Mouse (Mus musculus): Measurements from ENCODE around the gene Gm20425. TPM values are rescaled to one million over a fixed set of nuclear protein-coding genes. Genes with fewer than 3 reads are reported as not detected.

The Gm20425 gene
- polyA plus RNA-seq, 1 experiment from 2014 or later: 0.45 TPM

DNA sequence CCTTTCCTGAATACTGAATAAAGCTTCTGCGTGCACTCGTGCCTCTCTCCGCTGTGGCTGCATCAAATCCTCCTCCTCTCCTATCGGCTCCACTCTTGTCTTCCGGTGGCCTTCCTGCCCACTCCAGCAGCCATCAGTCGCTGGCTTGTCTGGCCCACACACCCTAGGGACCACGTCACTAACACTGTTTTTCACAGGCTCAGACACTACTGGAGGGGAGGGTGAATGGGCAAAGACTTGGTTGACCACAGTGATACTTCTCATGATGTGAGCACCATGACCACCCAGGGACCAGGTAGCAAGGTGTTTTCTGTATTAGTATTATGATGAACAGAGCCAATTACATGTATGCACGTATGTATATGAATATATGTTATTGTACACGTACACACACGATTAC lies 83.8 kb downstream of the Gm20425 start:
- Histone ChIP-seq H3K36me3 (ENCODE audit: insufficient read depth, low read length) (0 out of 2 replicates have a peak, but pooled peaks cover 2% of the 10 kb centered on the region), H3K9ac (replicated peaks; ENCODE audit: low read length) (no peak overlapping the region), H3K4me1 (ENCODE audit: insufficient read depth, low read length) (no peaks in the 10 kb centered on the region), H3K9me3 (ENCODE audit: low read length) (no peaks in the 10 kb centered on the region), H3K4me3 (ENCODE audit: low read length) (no peak overlapping the region), H3K27me3 (ENCODE audit: insufficient read depth, low read length) (no peaks in the 10 kb centered on the region), H3K4me2 (replicated peaks; ENCODE audit: low read depth, low read length) (no peak overlapping the region), H3K27ac (ENCODE audit: low read length) (no peak overlapping the region)
- no peak for ATAC-seq (ENCODE audit: low FRiP score, low TSS enrichment)
- WGBS: 85% methylated on average over 10 of the region's 10 CpGs

DNA sequence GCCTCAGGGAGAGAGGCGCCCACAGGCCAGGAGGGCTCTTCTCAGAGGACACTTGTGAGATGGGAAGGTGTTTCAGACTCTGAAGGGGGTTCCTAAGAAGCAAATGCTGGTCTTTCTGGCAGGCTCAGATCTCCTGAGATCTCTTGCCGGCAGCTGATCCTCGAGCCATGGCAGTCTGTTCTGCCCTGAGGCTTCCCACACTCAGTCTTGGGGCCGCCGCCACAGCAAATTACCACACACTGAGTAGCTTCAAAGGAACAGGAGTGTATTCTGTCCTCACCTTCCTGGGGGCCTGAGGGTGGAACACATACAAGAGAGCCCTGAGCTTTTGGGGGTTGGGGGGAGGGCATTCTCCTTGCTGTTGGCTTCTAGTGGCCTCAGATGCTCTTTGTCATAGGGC lies 84.8 kb downstream of the Gm20425 start:
- Histone ChIP-seq H3K36me3 (ENCODE audit: insufficient read depth, low read length) (0 out of 2 replicates have a peak, but pooled peaks cover 2% of the 10 kb centered on the region), H3K4me1 (ENCODE audit: insufficient read depth, low read length) (no peaks in the 10 kb centered on the region), H3K9me3 (ENCODE audit: low read length) (no peaks in the 10 kb centered on the region), H3K27me3 (ENCODE audit: insufficient read depth, low read length) (no peaks in the 10 kb centered on the region), H3K9ac (replicated peaks; ENCODE audit: low read length) (no peak overlapping the region), H3K4me2 (replicated peaks; ENCODE audit: low read depth, low read length) (no peak overlapping the region), H3K27ac (ENCODE audit: low read length) (no peak overlapping the region), H3K4me3 (ENCODE audit: low read length) (no peak overlapping the region)
- WGBS: 57% methylated on average over 5 of the region's 5 CpGs
- ATAC-seq (ENCODE audit: low FRiP score, low TSS enrichment): no peak

DNA sequence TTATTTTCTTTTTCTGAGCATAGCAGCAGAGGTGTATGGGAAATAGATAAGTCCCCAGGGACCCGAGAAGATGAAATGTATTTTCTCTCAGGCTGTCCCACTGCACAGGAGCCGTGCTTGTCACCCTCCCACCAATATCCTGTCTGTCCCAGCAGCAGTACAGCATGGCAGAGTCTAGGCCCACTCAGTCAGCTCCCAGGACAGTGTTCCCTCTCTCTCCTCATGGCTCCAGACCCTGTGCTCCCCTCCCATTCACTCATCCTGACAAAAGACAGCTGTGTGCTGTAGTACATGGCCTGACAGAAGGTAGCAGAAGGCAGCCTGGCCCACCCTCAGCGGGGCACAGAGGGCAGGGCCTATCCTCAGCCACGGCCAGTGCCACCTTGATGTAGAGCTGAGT lies 86.2 kb downstream of the Gm20425 start:
- 47% methylated on average over 4 of the region's 4 CpGs for WGBS
- Histone ChIP-seq H3K9ac (replicated peaks; ENCODE audit: low read length) (no peak overlapping the region), H3K27ac (ENCODE audit: low read length) (no peak overlapping the region), H3K9me3 (ENCODE audit: low read length) (no peaks in the 10 kb centered on the region), H3K4me1 (ENCODE audit: insufficient read depth, low read length) (no peaks in the 10 kb centered on the region), H3K36me3 (ENCODE audit: insufficient read depth, low read length) (0 out of 2 replicates have a peak, but pooled peaks cover 2% of the 10 kb centered on the region), H3K27me3 (ENCODE audit: insufficient read depth, low read length) (no peaks in the 10 kb centered on the region), H3K4me2 (replicated peaks; ENCODE audit: low read depth, low read length) (no peak overlapping the region), H3K4me3 (ENCODE audit: low read length) (no peak overlapping the region)
- no peak for ATAC-seq (ENCODE audit: low FRiP score, low TSS enrichment)

DNA sequence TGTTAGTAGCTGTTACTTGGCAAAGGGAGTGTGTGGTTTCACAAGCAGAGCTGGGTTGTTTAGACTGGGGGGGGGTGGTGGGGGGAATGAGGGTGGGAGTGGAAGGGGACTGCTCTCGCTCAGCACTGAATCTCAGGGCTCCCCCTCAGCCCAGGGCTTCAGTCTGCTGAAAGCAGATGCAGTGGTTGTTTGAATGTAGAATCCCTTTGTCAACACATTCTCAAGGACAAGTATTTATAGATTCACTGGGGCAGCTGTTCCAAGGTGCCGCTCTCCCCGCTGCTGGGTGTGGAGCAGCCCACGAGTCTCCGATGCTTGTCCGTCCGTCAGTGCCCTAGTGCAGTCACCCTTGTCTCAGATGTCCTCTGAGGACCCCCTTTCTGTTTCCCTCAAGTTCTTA lies 88.8 kb downstream of the Gm20425 start:
- H3K27ac ChIP-seq (ENCODE audit: low read length): no peak overlapping the region
- H3K9me3 ChIP-seq (ENCODE audit: low read length): no peaks in the 10 kb centered on the region
- H3K4me3 ChIP-seq (ENCODE audit: low read length): no peak overlapping the region
- 0 out of 2 replicates have a peak, but pooled peaks cover 2% of the 10 kb centered on the region for H3K36me3 ChIP-seq (ENCODE audit: insufficient read depth, low read length)
- no peak overlapping the region for H3K4me2 ChIP-seq (replicated peaks; ENCODE audit: low read depth, low read length)
- WGBS: 56% methylated on average over 7 of the region's 7 CpGs
- H3K9ac ChIP-seq (replicated peaks; ENCODE audit: low read length): no peak overlapping the region
- no peaks in the 10 kb centered on the region for H3K4me1 ChIP-seq (ENCODE audit: insufficient read depth, low read length)
- H3K27me3 ChIP-seq (ENCODE audit: insufficient read depth, low read length): no peaks in the 10 kb centered on the region
- ATAC-seq (ENCODE audit: low FRiP score, low TSS enrichment): no peak

DNA sequence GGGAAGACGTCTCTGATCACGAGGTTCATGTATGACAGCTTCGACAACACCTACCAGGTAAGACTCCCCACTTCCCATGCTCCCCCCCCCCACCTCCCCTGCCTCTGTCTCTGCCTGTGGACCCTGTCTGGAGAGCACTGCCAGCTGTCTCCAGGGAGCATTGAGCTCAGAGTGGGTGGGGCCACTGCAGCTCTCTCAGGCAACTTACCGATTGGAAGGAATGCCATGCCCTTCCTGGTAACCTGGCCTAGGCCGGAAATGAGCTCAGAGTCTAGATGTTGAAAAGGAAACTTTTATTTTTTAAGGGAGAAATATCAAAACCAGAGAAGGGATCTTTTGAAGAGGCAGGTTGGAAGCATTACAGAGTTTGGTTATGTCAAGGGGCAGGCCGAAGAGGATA lies 89.7 kb downstream of the Gm20425 start:
- 0 out of 2 replicates have a peak, but pooled peaks cover 2% of the 10 kb centered on the region for H3K36me3 ChIP-seq (ENCODE audit: insufficient read depth, low read length)
- H3K4me3 ChIP-seq (ENCODE audit: low read length): no peak overlapping the region
- H3K9me3 ChIP-seq (ENCODE audit: low read length): no peaks in the 10 kb centered on the region
- no peaks in the 10 kb centered on the region for H3K4me1 ChIP-seq (ENCODE audit: insufficient read depth, low read length)
- H3K4me2 ChIP-seq (replicated peaks; ENCODE audit: low read depth, low read length): no peak overlapping the region
- no peaks in the 10 kb centered on the region for H3K27me3 ChIP-seq (ENCODE audit: insufficient read depth, low read length)
- H3K9ac ChIP-seq (replicated peaks; ENCODE audit: low read length): no peak overlapping the region
- no peak for ATAC-seq (ENCODE audit: low FRiP score, low TSS enrichment)
- WGBS: 79% methylated on average over 6 of the region's 6 CpGs
- no peak overlapping the region for H3K27ac ChIP-seq (ENCODE audit: low read length)

Other genes starting within 250 kb of the Gm20425 start
- 7.7 and 8.2 TPM in 2 replicates for gene Slco2a1, start 241.6 kb downstream of the Gm20425 start, polyA plus RNA-seq (2015; fragmentation: Nextera tagmentation; extraction: Ambion mirVana)
- 5.2 and 6.1 TPM in 2 replicates for gene Rab6b, start 118.5 kb downstream of the Gm20425 start, polyA plus RNA-seq (2015; fragmentation: Nextera tagmentation; extraction: Ambion mirVana)
- gene Srprb, start 28.2 kb downstream of the Gm20425 start, polyA plus RNA-seq (2015; fragmentation: Nextera tagmentation; extraction: Ambion mirVana): 71.6 and 76.4 TPM in 2 replicates
- 52.0 and 65.5 TPM in 2 replicates for gene Trf, start 137 bp upstream of the Gm20425 start, polyA plus RNA-seq (2015; fragmentation: Nextera tagmentation; extraction: Ambion mirVana)
- gene 1300017J02Rik, start 74.8 kb upstream of the Gm20425 start, polyA plus RNA-seq (2015; fragmentation: Nextera tagmentation; extraction: Ambion mirVana): 1.6 and 1.7 TPM in 2 replicates
- gene Topbp1, start 74.9 kb upstream of the Gm20425 start, polyA plus RNA-seq (2015; fragmentation: Nextera tagmentation; extraction: Ambion mirVana): 57.3 and 60.4 TPM in 2 replicates
- 102 and 106 TPM in 2 replicates for gene Cdv3, start 135.5 kb upstream of the Gm20425 start, polyA plus RNA-seq (2015; fragmentation: Nextera tagmentation; extraction: Ambion mirVana)

Data from kidney, embryonic 16.5 days (tissue).